ENCODE assay signal across 17 mouse cellular contexts in the genomic region with DNA sequence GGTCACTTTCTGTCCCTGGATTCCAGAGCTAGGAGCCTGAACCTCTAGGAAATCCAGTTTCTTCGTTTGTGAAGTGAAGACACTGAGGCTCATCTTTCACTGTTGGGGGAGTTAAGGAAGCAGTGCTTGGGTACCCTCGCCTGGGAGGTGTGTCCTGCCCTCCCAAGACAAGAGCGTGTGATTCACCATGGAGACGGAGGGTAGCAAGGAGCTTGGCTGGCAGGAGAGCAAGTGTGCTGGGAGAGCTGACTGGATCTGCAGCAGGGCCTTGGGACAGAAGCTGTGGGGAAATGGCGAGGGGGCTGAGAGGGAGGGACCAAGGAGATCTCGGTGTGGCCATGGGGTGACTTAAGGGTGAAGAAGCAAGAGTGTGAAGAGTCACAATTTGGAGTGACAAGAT.
DNase-seq lines count a peak whose midpoint lies in the region; ATAC-seq and TF ChIP-seq lines count a peak whose summit lies in the region.
"Had no signal": no experiment of that assay in that cellular context is flagged by ENCODE, and none has a peak within 500 bp of the region (broad histone marks: within the 10 kb centered on the region; RNA-seq: fewer than 3 reads in every experiment).

No protein-coding gene starts in this region.

- no peak overlapping the region for H3K4me3 ChIP-seq in heart, adult 2 months
- no peak overlapping the region for H3K4me3 ChIP-seq in heart, embryonic 11.5 days (ENCODE audit: low read depth, low read length)
- H3K4me3 ChIP-seq in kidney, embryonic 16.5 days (ENCODE audit: low read length) = no peak overlapping the region
- H3K4me3 ChIP-seq in stomach, embryonic 15.5 days (replicated peaks) = no peak overlapping the region
- no peak overlapping the region for H3K4me3 ChIP-seq in stomach, postnatal 0 days (ENCODE audit: low read depth, low read length)
- H3K4me3 ChIP-seq: embryonic facial prominence, embryonic 12.5 days; forebrain, embryonic 15.5 days; heart, embryonic 15.5 days; hindbrain, embryonic 12.5 days; limb, embryonic 12.5 days; liver, embryonic 13.5 days had no signal

- no peak overlapping the region for H3K9ac ChIP-seq in heart, adult 2 months (ENCODE audit: low read depth, low read length)
- H3K9ac ChIP-seq in heart, embryonic 11.5 days (ENCODE audit: low read depth, low read length) = no peak overlapping the region
- no peak overlapping the region for H3K9ac ChIP-seq in kidney, embryonic 16.5 days (replicated peaks; ENCODE audit: low read length)
- no peak overlapping the region for H3K9ac ChIP-seq in stomach, embryonic 15.5 days
- H3K9ac ChIP-seq in stomach, postnatal 0 days (ENCODE audit: low read length) = no peak overlapping the region
- H3K9ac ChIP-seq: embryonic facial prominence, embryonic 12.5 days; forebrain, embryonic 15.5 days; heart, embryonic 15.5 days; hindbrain, embryonic 12.5 days; limb, embryonic 12.5 days; liver, embryonic 13.5 days had no signal

- no peaks in the 10 kb centered on the region for H3K36me3 ChIP-seq in heart, adult 2 months (ENCODE audit: control insufficient read depth, insufficient read depth, low read length)
- no peaks in the 10 kb centered on the region for H3K36me3 ChIP-seq in heart, embryonic 11.5 days (ENCODE audit: control insufficient read depth, insufficient read depth, low read length)
- no peaks in the 10 kb centered on the region for H3K36me3 ChIP-seq in kidney, embryonic 16.5 days (ENCODE audit: insufficient read depth, low read length)
- no peaks in the 10 kb centered on the region for H3K36me3 ChIP-seq in stomach, embryonic 15.5 days
- H3K36me3 ChIP-seq in stomach, postnatal 0 days (ENCODE audit: control insufficient read depth, insufficient read depth, low read length) = no peaks in the 10 kb centered on the region
- H3K36me3 ChIP-seq: embryonic facial prominence, embryonic 12.5 days; forebrain, embryonic 15.5 days; heart, embryonic 15.5 days; hindbrain, embryonic 12.5 days; limb, embryonic 12.5 days; liver, embryonic 13.5 days had no signal

- TF ChIP-seq EP300 in heart, adult 2 months (IDR thresholded peaks at IDR 0.05; ENCODE audit: insufficient read depth, low read depth, low read length) = no peak
- TF ChIP-seq EP300 in stomach, postnatal 0 days (optimal IDR thresholded peaks at IDR 0.05) = no peak

- no peaks in the 10 kb centered on the region for H3K79me2 ChIP-seq in heart, adult 2 months (replicated peaks; ENCODE audit: control insufficient read depth, insufficient read depth, low read length)

- peak overlapping the region; percentile 37; the same call in 1 of the 2 replicates for H3K27ac ChIP-seq in heart, adult 2 months
- no peak overlapping the region for H3K27ac ChIP-seq in heart, embryonic 11.5 days (ENCODE audit: low read depth, low read length)
- peak overlapping the region; percentile 45 for H3K27ac ChIP-seq in kidney, embryonic 16.5 days (ENCODE audit: low read length)
- H3K27ac ChIP-seq in stomach, embryonic 15.5 days = peak overlapping the region; percentile 55; the same call in 1 of the 2 replicates
- no peak overlapping the region for H3K27ac ChIP-seq in stomach, postnatal 0 days (replicated peaks)
- H3K27ac ChIP-seq: embryonic facial prominence, embryonic 12.5 days; heart, embryonic 15.5 days; hindbrain, embryonic 12.5 days; limb, embryonic 12.5 days; liver, embryonic 13.5 days had no signal

- no peak for TF ChIP-seq CTCF in heart, adult 2 months (IDR thresholded peaks at IDR 0.05)
- TF ChIP-seq CTCF in stomach, postnatal 0 days (IDR thresholded peaks at IDR 0.05; ENCODE audit: low read depth) = no peak

- H3K27me3 ChIP-seq in heart, adult 2 months (ENCODE audit: control insufficient read depth, insufficient read depth, low read length) = no peaks in the 10 kb centered on the region
- H3K27me3 ChIP-seq in heart, embryonic 11.5 days (ENCODE audit: control insufficient read depth, insufficient read depth, low read length) = no peaks in the 10 kb centered on the region
- no peaks in the 10 kb centered on the region for H3K27me3 ChIP-seq in kidney, embryonic 16.5 days (ENCODE audit: insufficient read depth, low read length)
- no peaks in the 10 kb centered on the region for H3K27me3 ChIP-seq in stomach, embryonic 15.5 days (replicated peaks)
- H3K27me3 ChIP-seq in stomach, postnatal 0 days (ENCODE audit: control insufficient read depth, insufficient read depth, low read length) = no peaks in the 10 kb centered on the region
- H3K27me3 ChIP-seq: embryonic facial prominence, embryonic 12.5 days; forebrain, embryonic 15.5 days; heart, embryonic 15.5 days; limb, embryonic 12.5 days; liver, embryonic 13.5 days had no signal

- intact Hi-C loops in heart, adult 2 months (cut with DNase I) = loop anchor here (2.0 to 5.0 kb wide), 4 partner anchors 24 to 102 kb away; no protein-coding TSS in a partner anchor

- no peak for ATAC-seq in heart, embryonic 11.5 days (replicated peaks; ENCODE audit: insufficient number of reproducible peaks, low FRiP score, low TSS enrichment)
- ATAC-seq in kidney, embryonic 16.5 days (ENCODE audit: low FRiP score, low TSS enrichment) = 0 out of 2 replicates have a peak, but pooled peaks have one; percentile 35
- no peak for ATAC-seq in stomach, embryonic 15.5 days (ENCODE audit: insufficient read depth, low FRiP score, low read depth)
- ATAC-seq in stomach, postnatal 0 days (ENCODE audit: low FRiP score, low TSS enrichment) = no peak
- ATAC-seq: forebrain, embryonic 15.5 days had no signal

- H3K4me1 ChIP-seq in heart, adult 2 months (ENCODE audit: control insufficient read depth, insufficient read depth, low read length) = peaks cover 4% of the 10 kb centered on the region
- H3K4me1 ChIP-seq in heart, embryonic 11.5 days (ENCODE audit: control insufficient read depth, insufficient read depth, low read length) = no peaks in the 10 kb centered on the region; the same call in 1 of the 2 replicates
- peaks cover 36% of the 10 kb centered on the region for H3K4me1 ChIP-seq in kidney, embryonic 16.5 days (ENCODE audit: insufficient read depth, low read length)
- H3K4me1 ChIP-seq in stomach, embryonic 15.5 days = peaks cover 17% of the 10 kb centered on the region; the same call in 1 of the 2 replicates
- no peaks in the 10 kb centered on the region; the same call in 1 of the 2 replicates for H3K4me1 ChIP-seq in stomach, postnatal 0 days (replicated peaks; ENCODE audit: control insufficient read depth, insufficient read depth)
- H3K4me1 ChIP-seq: liver, embryonic 13.5 days had no signal

- no peak overlapping the region for H3K4me2 ChIP-seq in heart, embryonic 11.5 days
- no peak overlapping the region for H3K4me2 ChIP-seq in kidney, embryonic 16.5 days (replicated peaks; ENCODE audit: low read depth, low read length)
- no peak overlapping the region for H3K4me2 ChIP-seq in stomach, embryonic 15.5 days
- H3K4me2 ChIP-seq in stomach, postnatal 0 days (replicated peaks; ENCODE audit: low read depth) = no peak overlapping the region
- H3K4me2 ChIP-seq: embryonic facial prominence, embryonic 12.5 days; forebrain, embryonic 15.5 days; heart, embryonic 15.5 days; hindbrain, embryonic 12.5 days; limb, embryonic 12.5 days; liver, embryonic 13.5 days had no signal

- no peak for DNase-seq in heart, adult 2 months
- DNase-seq in kidney, postnatal 14 days = no peak
- no peak for DNase-seq in stomach, postnatal 0 days (ENCODE audit: low spot score)
- no peak for DNase-seq in spleen, adult 12 weeks (ENCODE audit: low spot score)
- DNase-seq: B cell, adult 2 months; cerebellum, adult 11-12 months; layer of hippocampus, adult 9-11 months; liver, embryonic 13.5 days; thymus, adult 18-20 months had no signal

- H3K9me3 ChIP-seq in heart, embryonic 11.5 days (replicated peaks; ENCODE audit: control insufficient read depth, low read length) = no peaks in the 10 kb centered on the region
- H3K9me3 ChIP-seq in kidney, embryonic 16.5 days (ENCODE audit: low read length) = no peaks in the 10 kb centered on the region
- H3K9me3 ChIP-seq in stomach, embryonic 15.5 days = no peaks in the 10 kb centered on the region
- H3K9me3 ChIP-seq in stomach, postnatal 0 days (ENCODE audit: control insufficient read depth, low read length) = no peaks in the 10 kb centered on the region
- H3K9me3 ChIP-seq: embryonic facial prominence, embryonic 12.5 days; forebrain, embryonic 15.5 days; heart, embryonic 15.5 days; hindbrain, embryonic 12.5 days; limb, embryonic 12.5 days; liver, embryonic 13.5 days had no signal

- no peak for TF ChIP-seq POLR2A in heart, adult 2 months (IDR thresholded peaks at IDR 0.05; ENCODE audit: insufficient read depth, low read depth, low read length)

- 64% methylated on average over 6 of the region's 6 CpGs for WGBS in heart, adult 2 months
- WGBS in heart, embryonic 11.5 days (ENCODE audit: insufficient replicate concordance) = 47% methylated on average over 6 of the region's 6 CpGs
- WGBS in kidney, embryonic 16.5 days = 29% methylated on average over 6 of the region's 6 CpGs
- WGBS in stomach, embryonic 15.5 days = 53% methylated on average over 6 of the region's 6 CpGs
- 54% methylated on average over 6 of the region's 6 CpGs for WGBS in stomach, postnatal 0 days

Comparison
In these comparisons a context has a peak if more than half of its experiments do, and no peak if none do; other contexts are left out.
1. H3K27ac ChIP-seq: peak in heart, adult 2 months (single experiment), kidney, embryonic 16.5 days (single experiment) and stomach, embryonic 15.5 days (single experiment); none in heart, embryonic 11.5 days (single experiment) and stomach, postnatal 0 days (single experiment).